Mouse (Mus musculus) neural tube, embryonic 11.5 days (tissue): Measurements from ENCODE around the gene Tut1. TPM values are rescaled to one million over a fixed set of nuclear protein-coding genes. Genes with fewer than 3 reads are reported as not detected.

Experiments used
- ATAC-seq: fragments of 200-750 bp; cut with Nextera tagmentation; 2 replicates; pipeline ENCODE4 v1.8.0; 2017; ENCODE audit warnings: moderate number of reproducible peaks, mild to moderate bottlenecking, moderate TSS enrichment, moderate library complexity; ENCODE audit not compliant: insufficient read depth, low FRiP score, low TSS enrichment
- DNase-seq: peaks from one replicate; pipeline ENCODE4 v3.0.0-alpha.2; 2015; ENCODE audit warnings: low spot score
- H3K27ac ChIP-seq: fragments of 300-500 bp; sonication (generic); 2 replicates; pipeline ENCODE4 v1.5.1; 2014; ENCODE audit warnings: low read depth, mild to moderate bottlenecking, low read length
- H3K27me3 ChIP-seq: fragments of 300-500 bp; sonication (generic); 2 replicates; pipeline ENCODE4 v1.6.1; 2014; ENCODE audit warnings: mild to moderate bottlenecking, low read length, mixed read lengths; ENCODE audit not compliant: control insufficient read depth, insufficient read depth
- H3K36me3 ChIP-seq: fragments of 300-500 bp; sonication (generic); 2 replicates; pipeline ENCODE4 v1.6.1; 2014; ENCODE audit warnings: mild to moderate bottlenecking, low read length, moderate library complexity, mixed read lengths; ENCODE audit not compliant: control insufficient read depth, insufficient read depth
- H3K4me1 ChIP-seq: fragments of 300-500 bp; sonication (generic); 2 replicates; pipeline ENCODE4 v1.6.1; 2014; ENCODE audit warnings: low read length, mixed read lengths; ENCODE audit not compliant: control insufficient read depth, insufficient read depth
- H3K4me2 ChIP-seq: fragments of 300-500 bp; sonication (generic); 2 replicates; pipeline ENCODE4 v1.6.1; 2014; ENCODE audit warnings: low read depth, mild to moderate bottlenecking, moderate library complexity
- H3K4me3 ChIP-seq: fragments of 300-500 bp; sonication (generic); 2 replicates; pipeline ENCODE4 v1.5.1; 2014; ENCODE audit warnings: low read depth, low read length
- H3K9ac ChIP-seq: fragments of 300-500 bp; sonication (generic); 2 replicates; pipeline ENCODE4 v1.6.1; 2014; ENCODE audit warnings: mild to moderate bottlenecking, low read length
- H3K9me3 ChIP-seq: fragments of 300-500 bp; sonication (generic); 2 replicates; pipeline ENCODE4 v1.6.1; 2016; ENCODE audit warnings: low read length; ENCODE audit not compliant: control insufficient read depth
- WGBS: fragments of 180-500 bp; shearing (Covaris S2); extraction: QIAGEN DNeasy Blood & Tissue Kit; methylation state at CpG from one replicate; pipeline ENCODE4 v1.1.7; 2014; 5-methylcytosine and 5-hydroxymethylcytosine counted together
- polyA plus RNA-seq: library from polyadenylated mRNA; unstranded; fragments of >200 nt; fragmentation: Nextera tagmentation; extraction: Ambion mirVana; gene quantifications from 2 replicates; pipeline ENCODE4 v1.2.1, GENCODE M21; 2014

Gene Tut1
- 30.2 and 36.3 TPM in 2 replicates for polyA plus RNA-seq

GRCm38 (mm10) chr19:8953135-8954039 is at the start of gene Tut1:
Gene Tut1, plus strand, starts transcription at chr19:8953847.
- ATAC-seq = peak; percentile 95
- no peaks in the 10 kb centered on the region for H3K9me3 ChIP-seq
- peak within 1 kb of the TSS; percentile 52 for H3K4me3 ChIP-seq
- H3K36me3 ChIP-seq = peaks cover 15% of the 10 kb centered on the region
- 4% methylated on average over 46 of the region's 46 CpGs for WGBS
- peak; percentile 91 for DNase-seq
- H3K4me1 ChIP-seq = no peaks in the 10 kb centered on the region
- peak within 1 kb of the TSS; percentile 82 for H3K4me2 ChIP-seq
- H3K9ac ChIP-seq = peak within 1 kb of the TSS; percentile 71
- peak within 1 kb of the TSS; percentile 72 for H3K27ac ChIP-seq
- H3K27me3 ChIP-seq = no peaks in the 10 kb centered on the region

- Histone ChIP-seq H3K4me3 (no peak overlapping the region), H3K4me2 (no peak overlapping the region), H3K27me3 (no peaks in the 10 kb centered on the region), H3K9me3 (no peaks in the 10 kb centered on the region), H3K36me3 (peaks cover 56% of the 10 kb centered on the region), H3K4me1 (no peaks in the 10 kb centered on the region), H3K27ac (no peak overlapping the region), H3K9ac (no peak overlapping the region)
- DNase-seq (no peak), ATAC-seq (no peak)
- WGBS = 91% methylated on average over 6 of the region's 6 CpGs
Observed at GRCm38 (mm10) chr19:8908531-8908930, 45.1 kb upstream of the Tut1 start.

- DNase-seq (no peak), ATAC-seq (no peak)
- 92% methylated on average over 5 of the region's 5 CpGs for WGBS
- no peaks in the 10 kb centered on the region for H3K27me3 ChIP-seq
- no peak overlapping the region for H3K4me2 ChIP-seq
- H3K9me3 ChIP-seq = no peaks in the 10 kb centered on the region
- no peaks in the 10 kb centered on the region for H3K4me1 ChIP-seq
- H3K9ac ChIP-seq = no peak overlapping the region
- no peak overlapping the region for H3K27ac ChIP-seq
- peaks cover 65% of the 10 kb centered on the region for H3K36me3 ChIP-seq
- H3K4me3 ChIP-seq = no peak overlapping the region
Observed at GRCm38 (mm10) chr19:8911810-8912209, 41.8 kb upstream of the Tut1 start.

- H3K27me3 ChIP-seq = no peaks in the 10 kb centered on the region
- ATAC-seq (no peak), DNase-seq (no peak)
- peaks cover 45% of the 10 kb centered on the region for H3K36me3 ChIP-seq
- no peak overlapping the region for H3K27ac ChIP-seq
- 93% methylated on average over 3 of the region's 3 CpGs for WGBS
- H3K4me3 ChIP-seq = no peak overlapping the region
- no peaks in the 10 kb centered on the region for H3K4me1 ChIP-seq
- H3K9me3 ChIP-seq = no peaks in the 10 kb centered on the region
- no peak overlapping the region for H3K4me2 ChIP-seq
- no peak overlapping the region for H3K9ac ChIP-seq
Observed at GRCm38 (mm10) chr19:8914212-8914611, 39.4 kb upstream of the Tut1 start.

GRCm38 (mm10) chr19:8919000-8919399 is 34.6 kb upstream of the Tut1 start:
- Histone ChIP-seq H3K9me3 (no peaks in the 10 kb centered on the region), H3K9ac (no peak overlapping the region), H3K4me2 (no peak overlapping the region), H3K27ac (no peak overlapping the region), H3K27me3 (no peaks in the 10 kb centered on the region), H3K36me3 (peaks cover 16% of the 10 kb centered on the region), H3K4me1 (peaks cover 12% of the 10 kb centered on the region), H3K4me3 (no peak overlapping the region)
- 90% methylated on average over 3 of the region's 3 CpGs for WGBS
- no peak for DNase-seq
- ATAC-seq = no peak

- Histone ChIP-seq H3K4me1 (peaks cover 12% of the 10 kb centered on the region), H3K9ac (peak overlapping the region; percentile 84), H3K4me3 (peak overlapping the region; percentile 86), H3K4me2 (peak overlapping the region; percentile 83), H3K9me3 (no peaks in the 10 kb centered on the region), H3K27me3 (no peaks in the 10 kb centered on the region), H3K36me3 (peaks cover 12% of the 10 kb centered on the region), H3K27ac (peak overlapping the region; percentile 60)
- DNase-seq = no peak
- ATAC-seq = no peak; the same call in 1 of the 2 replicates
- WGBS = 61% methylated on average over 6 of the region's 6 CpGs
Observed at GRCm38 (mm10) chr19:8919684-8920072, 34.0 kb upstream of the Tut1 start.

- Histone ChIP-seq H3K9ac (peak within 1 kb of the TSS; percentile 84), H3K4me3 (peak within 1 kb of the TSS; percentile 86), H3K36me3 (peaks cover 7% of the 10 kb centered on the region), H3K4me1 (peaks cover 12% of the 10 kb centered on the region), H3K27ac (peak within 1 kb of the TSS; percentile 60), H3K27me3 (no peaks in the 10 kb centered on the region), H3K4me2 (peak within 1 kb of the TSS; percentile 83), H3K9me3 (no peaks in the 10 kb centered on the region)
- ATAC-seq (peak; percentile 97), DNase-seq (peak; percentile 93)
- 2% methylated on average over 47 of the region's 50 CpGs for WGBS
Observed at GRCm38 (mm10) chr19:8920073-8920736, 33.4 kb upstream of the Tut1 start, which contains the start of gene B3gat3. Gene B3gat3, plus strand, starts transcription at chr19:8920374.

- WGBS = 2% methylated on average over 6 of the region's 6 CpGs
- Histone ChIP-seq H3K36me3 (peaks cover 4% of the 10 kb centered on the region), H3K27me3 (no peaks in the 10 kb centered on the region), H3K4me1 (peaks cover 12% of the 10 kb centered on the region), H3K9ac (peak overlapping the region; percentile 84), H3K4me2 (peak overlapping the region; percentile 83), H3K4me3 (peak overlapping the region; percentile 86), H3K27ac (peak overlapping the region; percentile 60), H3K9me3 (no peaks in the 10 kb centered on the region)
- DNase-seq = no peak
- peak; percentile 3; the same call in 1 of the 2 replicates for ATAC-seq
Observed at GRCm38 (mm10) chr19:8920836-8921291, 32.8 kb upstream of the Tut1 start.
